Mouse (Mus musculus): ENCODE results near the gene Sap18. TPM values are rescaled to one million over a fixed set of nuclear protein-coding genes. Genes with fewer than 3 reads are reported as not detected.
"Not testable (repeated sequence)": the region's sequence is repeated elsewhere in the genome, so short reads cannot be mapped to it uniquely, and the experiment has no call there.

Gene Sap18
- polyA plus RNA-seq, 1 experiment from 2014 or later = 24.3 TPM

DNA sequence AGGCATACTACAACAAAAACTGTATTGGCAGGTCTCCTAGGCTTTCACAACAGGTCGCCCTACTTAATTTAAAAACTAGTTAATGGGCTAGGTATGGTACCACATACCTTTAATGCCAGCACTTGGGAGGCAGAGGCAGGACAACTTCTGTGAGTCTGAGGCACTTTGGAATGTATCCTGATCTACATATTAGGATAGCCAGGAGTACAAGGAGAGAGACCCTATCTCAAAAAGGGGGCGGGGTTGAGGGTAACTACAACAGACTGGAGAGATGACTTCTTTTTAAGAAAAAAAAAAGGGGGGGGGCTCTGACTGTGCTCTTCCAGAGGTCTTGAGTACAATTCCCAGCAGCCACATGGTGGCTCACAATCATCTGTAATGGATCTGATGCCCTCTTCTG lies 50.7 kb downstream of the Sap18 start:
- H3K27ac ChIP-seq (ENCODE audit: low read length) = no peak overlapping the region
- H3K9me3 ChIP-seq (replicated peaks; ENCODE audit: control insufficient read depth, low read length, poor library complexity, severe bottlenecking) = no peaks in the 10 kb centered on the region
- H3K4me3 ChIP-seq (ENCODE audit: low read depth, low read length) = no peak overlapping the region
- no peak overlapping the region for H3K4me2 ChIP-seq (ENCODE audit: low read length)
- WGBS = 92% methylated on average over 2 of the region's 2 CpGs
- H3K4me1 ChIP-seq (ENCODE audit: control insufficient read depth, insufficient read depth, low read length) = no peaks in the 10 kb centered on the region
- no peak for ATAC-seq
- H3K9ac ChIP-seq (ENCODE audit: low read depth, low read length) = no peak overlapping the region
- no peaks in the 10 kb centered on the region for H3K27me3 ChIP-seq (ENCODE audit: control insufficient read depth, insufficient read depth, low read depth, low read length)
- H3K36me3 ChIP-seq (ENCODE audit: control insufficient read depth, insufficient read depth, low read length) = peaks cover 11% of the 10 kb centered on the region; the same call in 1 of the 2 replicates

DNA sequence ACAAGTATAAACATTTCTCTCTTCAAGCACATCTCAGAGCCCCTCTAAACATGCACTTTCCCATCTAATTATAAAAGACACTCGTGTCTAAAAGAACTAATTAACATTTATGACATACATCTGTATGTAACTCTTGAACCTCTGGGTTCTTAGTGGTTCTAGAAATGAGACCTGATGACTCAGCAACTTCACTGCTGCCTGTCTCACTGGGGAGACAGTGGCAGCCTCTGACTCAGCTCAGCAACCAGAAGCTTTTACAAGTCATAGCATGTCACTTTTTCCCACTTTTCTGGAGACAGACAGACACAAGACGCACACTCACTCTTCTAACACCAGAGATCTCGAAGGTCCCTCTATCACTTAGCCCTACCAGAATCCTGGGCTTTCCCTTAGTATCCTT lies 52.4 kb downstream of the Sap18 start:
- Histone ChIP-seq H3K27me3 (ENCODE audit: control insufficient read depth, insufficient read depth, low read depth, low read length) (no peaks in the 10 kb centered on the region), H3K4me1 (ENCODE audit: control insufficient read depth, insufficient read depth, low read length) (no peaks in the 10 kb centered on the region), H3K27ac (ENCODE audit: low read length) (no peak overlapping the region), H3K9me3 (replicated peaks; ENCODE audit: control insufficient read depth, low read length, poor library complexity, severe bottlenecking) (no peaks in the 10 kb centered on the region), H3K36me3 (ENCODE audit: control insufficient read depth, insufficient read depth, low read length) (peaks cover 4% of the 10 kb centered on the region; the same call in 1 of the 2 replicates), H3K4me2 (ENCODE audit: low read length) (no peak overlapping the region), H3K4me3 (ENCODE audit: low read depth, low read length) (no peak overlapping the region), H3K9ac (ENCODE audit: low read depth, low read length) (no peak overlapping the region)
- WGBS = 89% methylated on average over 3 of the region's 3 CpGs
- no peak for ATAC-seq

DNA sequence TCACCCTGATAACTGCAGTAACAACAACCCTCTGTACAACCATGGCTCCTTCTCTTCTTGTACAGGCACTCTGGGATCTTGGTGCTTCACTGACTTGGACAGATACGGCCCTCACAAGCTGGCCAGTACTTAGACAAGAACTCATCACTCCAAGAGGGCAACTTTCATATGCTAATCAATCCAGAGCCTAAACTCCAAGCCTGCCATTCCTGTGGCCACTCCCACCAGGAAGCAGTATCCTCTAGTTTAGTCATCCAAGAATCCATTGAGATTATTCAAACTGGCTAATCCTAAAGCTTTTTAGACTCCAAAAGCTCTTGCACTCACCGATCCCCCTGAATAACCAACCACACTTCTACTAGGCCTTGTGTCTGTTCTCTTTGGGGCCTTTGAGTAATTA lies 55.0 kb downstream of the Sap18 start:
- Histone ChIP-seq H3K9me3 (replicated peaks; ENCODE audit: control insufficient read depth, low read length, poor library complexity, severe bottlenecking) (no peaks in the 10 kb centered on the region), H3K4me1 (ENCODE audit: control insufficient read depth, insufficient read depth, low read length) (no peaks in the 10 kb centered on the region), H3K27me3 (ENCODE audit: control insufficient read depth, insufficient read depth, low read depth, low read length) (no peaks in the 10 kb centered on the region), H3K27ac (ENCODE audit: low read length) (no peak overlapping the region), H3K9ac (ENCODE audit: low read depth, low read length) (no peak overlapping the region), H3K4me2 (ENCODE audit: low read length) (no peak overlapping the region), H3K36me3 (ENCODE audit: control insufficient read depth, insufficient read depth, low read length) (peaks cover 5% of the 10 kb centered on the region; the same call in 1 of the 2 replicates), H3K4me3 (ENCODE audit: low read depth, low read length) (no peak overlapping the region)
- ATAC-seq = no peak
- WGBS = 35% methylated on average over 2 of the region's 2 CpGs

DNA sequence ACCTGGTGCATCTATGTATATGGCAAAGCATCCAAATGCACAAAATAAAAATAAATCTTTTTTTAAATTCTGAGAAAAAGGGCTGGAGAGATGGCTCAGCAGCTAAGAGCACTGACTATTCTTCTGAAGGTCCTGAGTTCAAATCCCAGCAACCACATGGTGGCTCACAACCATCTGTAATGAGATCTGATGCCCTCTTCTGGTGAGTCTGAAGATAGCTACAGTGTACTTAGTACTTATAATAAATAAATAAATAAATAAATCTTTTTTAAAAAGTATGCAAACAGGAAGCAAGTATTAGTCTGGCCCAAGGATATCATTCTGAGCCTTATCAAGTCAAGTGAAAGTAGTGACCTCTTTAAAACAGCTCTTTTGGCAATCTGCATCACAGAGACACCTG lies 58.1 kb downstream of the Sap18 start:
- not testable (repeated sequence) for H3K36me3 ChIP-seq (ENCODE audit: control insufficient read depth, insufficient read depth, low read length); H3K27ac ChIP-seq (ENCODE audit: low read length); H3K9ac ChIP-seq (ENCODE audit: low read depth, low read length); H3K9me3 ChIP-seq (replicated peaks; ENCODE audit: control insufficient read depth, low read length, poor library complexity, severe bottlenecking); H3K4me1 ChIP-seq (ENCODE audit: control insufficient read depth, insufficient read depth, low read length); ATAC-seq; H3K4me3 ChIP-seq (ENCODE audit: low read depth, low read length); H3K4me2 ChIP-seq (ENCODE audit: low read length); H3K27me3 ChIP-seq (ENCODE audit: control insufficient read depth, insufficient read depth, low read depth, low read length)

Small RNA genes lying within 50 kb of the gene (microRNA-seq; reads per million reads assigned to microRNA genes)
- gene Mir3077 = not detected

Other genes starting within 250 kb of the Sap18 start
- 87.3 and 89.3 TPM in 2 replicates for gene Eef1akmt1, start 226.6 kb upstream of the Sap18 start, polyA plus RNA-seq (2015; fragmentation: Nextera tagmentation; extraction: Ambion mirVana)
- 10.5 and 12.2 TPM in 2 replicates for gene Xpo4, start 132.8 kb upstream of the Sap18 start, polyA plus RNA-seq (2015; fragmentation: Nextera tagmentation; extraction: Ambion mirVana)
- not detected in 2 replicates for gene Gm49361, start 52.1 kb upstream of the Sap18 start, polyA plus RNA-seq (2015; fragmentation: Nextera tagmentation; extraction: Ambion mirVana)
- gene Lats2, start 39.8 kb upstream of the Sap18 start, polyA plus RNA-seq (2015; fragmentation: Nextera tagmentation; extraction: Ambion mirVana) = 5.2 and 5.5 TPM in 2 replicates
- 4.7 and 5.0 TPM in 2 replicates for gene Ska3, start 28.0 kb downstream of the Sap18 start, polyA plus RNA-seq (2015; fragmentation: Nextera tagmentation; extraction: Ambion mirVana)
- gene Mrpl57, start 28.1 kb downstream of the Sap18 start, polyA plus RNA-seq (2015; fragmentation: Nextera tagmentation; extraction: Ambion mirVana) = 123 and 139 TPM in 2 replicates
- 36.6 and 43.1 TPM in 2 replicates for gene Zdhhc20, start 92.1 kb downstream of the Sap18 start, polyA plus RNA-seq (2015; fragmentation: Nextera tagmentation; extraction: Ambion mirVana)
- 71.9 and 75.8 TPM in 2 replicates for gene Micu2, start 201.1 kb downstream of the Sap18 start, polyA plus RNA-seq (2015; fragmentation: Nextera tagmentation; extraction: Ambion mirVana)

Data from midbrain, embryonic 16.5 days (tissue).